Mouse (Mus musculus): ENCODE data around the gene Lrig3. TPM values are rescaled to one million over a fixed set of nuclear protein-coding genes. Genes with fewer than 3 reads are reported as not detected.

Gene Lrig3
- total RNA-seq (2021): 1 to 10 TPM; 6.6 to 8.1 TPM
- long read RNA-seq, experiment 1, full-length matches to known transcripts: 2 of 3 reads
- long read RNA-seq, experiment 1, partial matches to known transcripts: 1 of 3 reads
- long read RNA-seq, experiment 1, other reads (novel, unspliced or antisense): 0 of 3 reads
- long read RNA-seq, experiment 2, full-length matches to known transcripts: 2 of 5 reads
- long read RNA-seq, experiment 2, partial matches to known transcripts: 1 of 5 reads
- long read RNA-seq, experiment 2, other reads (novel, unspliced or antisense): 2 of 5 reads

- DNase-seq: peak; percentile 89
Observed at GRCm38 (mm10) chr10:125965968-125966480, at the start of gene Lrig3. TSS of gene Lrig3 (plus strand) at chr10:125966168.

GRCm38 (mm10) chr10:125916781-125917180 is 49.2 kb upstream of the Lrig3 start:
- DNase-seq: no peak

- DNase-seq: no peak
Observed at GRCm38 (mm10) chr10:125917436-125917871, 48.5 kb upstream of the Lrig3 start.

GRCm38 (mm10) chr10:125918994-125919393 is 47.0 kb upstream of the Lrig3 start:
- no peak for DNase-seq

GRCm38 (mm10) chr10:125921654-125922446 is 44.1 kb upstream of the Lrig3 start:
- no peak for DNase-seq

- no peak for DNase-seq
Observed at GRCm38 (mm10) chr10:125929961-125930360, 36.0 kb upstream of the Lrig3 start.

- DNase-seq: no peak
Observed at GRCm38 (mm10) chr10:125933388-125933787, 32.6 kb upstream of the Lrig3 start.

GRCm38 (mm10) chr10:125934095-125934494 is 31.9 kb upstream of the Lrig3 start:
- no peak for DNase-seq

- DNase-seq: no peak
Observed at GRCm38 (mm10) chr10:125937517-125938497, 28.2 kb upstream of the Lrig3 start.

- DNase-seq: no peak
Observed at GRCm38 (mm10) chr10:125938528-125939402, 27.2 kb upstream of the Lrig3 start.

GRCm38 (mm10) chr10:125940316-125941059 is 25.5 kb upstream of the Lrig3 start:
- DNase-seq: no peak

- DNase-seq: no peak
Observed at GRCm38 (mm10) chr10:125943098-125943497, 22.9 kb upstream of the Lrig3 start.

GRCm38 (mm10) chr10:125944762-125945504 is 21.0 kb upstream of the Lrig3 start:
- DNase-seq: no peak

GRCm38 (mm10) chr10:125948842-125949474 is 17.0 kb upstream of the Lrig3 start:
- DNase-seq: no peak

GRCm38 (mm10) chr10:125951633-125952032 is 14.3 kb upstream of the Lrig3 start:
- no peak for DNase-seq

GRCm38 (mm10) chr10:125954343-125954742 is 11.6 kb upstream of the Lrig3 start:
- no peak for DNase-seq

- no peak for DNase-seq
Observed at GRCm38 (mm10) chr10:125954747-125955530, 11.0 kb upstream of the Lrig3 start.

Data from adrenal gland, postnatal 10 days (tissue).